Mouse (Mus musculus) layer of hippocampus, adult 2 months (tissue): ENCODE results near the gene U2af2. TPM values are rescaled to one million over a fixed set of nuclear protein-coding genes. Genes with fewer than 3 reads are reported as not detected.

Source experiments
- DNase-seq, 2 experiments: peaks; one replicate each; pipeline ENCODE4 v3.0.0; 2022; ENCODE audit warnings: low spot score in 2 of 2
- H3K27ac ChIP-seq: fragments of 200-600 bp; 2 replicates; pipeline ENCODE4 v1.8.1; 2022
- H3K4me3 ChIP-seq: fragments of 200-600 bp; 2 replicates; pipeline ENCODE4 v1.8.1; 2022; ENCODE audit warnings: mild to moderate bottlenecking
- CTCF ChIP-seq: fragments of 200-600 bp; conservative IDR thresholded peaks from 2 replicates; pipeline ENCODE4 v1.8.1; 2022; ENCODE audit warnings: antibody characterized with exemption, mild to moderate bottlenecking, moderate library complexity
- total RNA-seq, 2 experiments: library from RNA; stranded (reverse); gene quantifications; 2 replicates each; pipeline ENCODE4 v1.2.3; 2021

U2af2 gene
- total RNA-seq, 2 experiments from 2014 or later: 185 to 192 TPM

GRCm38 (mm10) chr7:5085512-5085911 lies 23.6 kb downstream of the U2af2 start:
- no peak overlapping the region for H3K4me3 ChIP-seq
- DNase-seq: no peak
- TF ChIP-seq CTCF: no peak
- no peak overlapping the region for H3K27ac ChIP-seq

- TF ChIP-seq CTCF: no peak
Observed at GRCm38 (mm10) chr7:5086921-5087440, 25.0 kb downstream of the U2af2 start.

GRCm38 (mm10) chr7:5087886-5088285 lies 25.9 kb downstream of the U2af2 start:
- no peak for TF ChIP-seq CTCF
- H3K4me3 ChIP-seq: no peak overlapping the region
- peak overlapping the region; percentile 18; the same call in 1 of the 2 replicates for H3K27ac ChIP-seq
- no peak for DNase-seq

More at GRCm38 (mm10) chr7:5086921-5087440, 25.0 kb downstream of the U2af2 start:
- 0 out of 2 replicates have a peak overlapping the region, but pooled peaks have one; percentile 2 for H3K27ac ChIP-seq
- no peak for DNase-seq
- no peak overlapping the region for H3K4me3 ChIP-seq

GRCm38 (mm10) chr7:5089853-5090252 lies 27.9 kb downstream of the U2af2 start:
- no peak for DNase-seq
- TF ChIP-seq CTCF: no peak
- no peak overlapping the region for H3K4me3 ChIP-seq
- peak overlapping the region; percentile 88 for H3K27ac ChIP-seq

GRCm38 (mm10) chr7:5091008-5091728 lies 29.2 kb downstream of the U2af2 start:
- no peak for TF ChIP-seq CTCF
- Histone ChIP-seq H3K4me3 (no peak overlapping the region), H3K27ac (peak overlapping the region; percentile 88)
- DNase-seq: peak; percentile 38 to 62

- no peak overlapping the region for H3K4me3 ChIP-seq
- TF ChIP-seq CTCF: no peak
- no peak for DNase-seq
- peak overlapping the region; percentile 88 for H3K27ac ChIP-seq
Observed at GRCm38 (mm10) chr7:5092381-5092780, 30.4 kb downstream of the U2af2 start.

- peak in 1 of 2 experiments; percentile 35 for DNase-seq
- no peak overlapping the region; the same call in 1 of the 2 replicates for H3K4me3 ChIP-seq
- peak overlapping the region; percentile 88 for H3K27ac ChIP-seq
- no peak for TF ChIP-seq CTCF
Observed at GRCm38 (mm10) chr7:5092831-5093510, 31.0 kb downstream of the U2af2 start.

- TF ChIP-seq CTCF: no peak
- Histone ChIP-seq H3K4me3 (no peak overlapping the region), H3K27ac (no peak overlapping the region)
- DNase-seq: no peak
Observed at GRCm38 (mm10) chr7:5098769-5099168, 36.8 kb downstream of the U2af2 start.

GRCm38 (mm10) chr7:5099796-5100195 lies 37.9 kb downstream of the U2af2 start:
- Histone ChIP-seq H3K27ac (no peak overlapping the region), H3K4me3 (no peak overlapping the region)
- no peak for DNase-seq
- TF ChIP-seq CTCF: 0 out of 2 replicates have a peak, but pooled peaks have one; percentile 26

- no peak for TF ChIP-seq CTCF
- H3K4me3 ChIP-seq: no peak overlapping the region
- H3K27ac ChIP-seq: no peak overlapping the region
- no peak for DNase-seq
Observed at GRCm38 (mm10) chr7:5101066-5101663, 39.2 kb downstream of the U2af2 start.

GRCm38 (mm10) chr7:5102564-5102963 lies 40.6 kb downstream of the U2af2 start:
- H3K27ac ChIP-seq: no peak overlapping the region
- no peak for DNase-seq
- TF ChIP-seq CTCF: no peak
- no peak overlapping the region for H3K4me3 ChIP-seq

GRCm38 (mm10) chr7:5108272-5108671 lies 46.3 kb downstream of the U2af2 start:
- Histone ChIP-seq H3K27ac (no peak overlapping the region), H3K4me3 (no peak overlapping the region)
- TF ChIP-seq CTCF: no peak
- no peak for DNase-seq

GRCm38 (mm10) chr7:5109301-5109700 lies 47.4 kb downstream of the U2af2 start:
- no peak overlapping the region for H3K4me3 ChIP-seq
- no peak for DNase-seq
- TF ChIP-seq CTCF: no peak
- H3K27ac ChIP-seq: no peak overlapping the region
